9 mouse cellular contexts compared by ENCODE assay signal in genomic region chr8:45110813-45111104, GRCm38 (mm10). TPM values are rescaled to one million over a fixed set of nuclear protein-coding genes. Genes with fewer than 3 reads are reported as not detected.
DNase-seq lines count a peak whose midpoint lies in the region; ATAC-seq and TF ChIP-seq lines count a peak whose summit lies in the region.
"Had no signal": no experiment of that assay in that cellular context is flagged by ENCODE, and none has a peak within 500 bp of the region (broad histone marks: within the 10 kb centered on the region; RNA-seq: fewer than 3 reads in every experiment).

No protein-coding gene starts in this region.

- no peaks in the 10 kb centered on the region for H3K36me3 ChIP-seq in lung, postnatal 0 days (ENCODE audit: insufficient read depth, low read length)
- no peaks in the 10 kb centered on the region for H3K36me3 ChIP-seq in forebrain, embryonic 14.5 days (ENCODE audit: control insufficient read depth, insufficient read depth, low read length)
- H3K36me3 ChIP-seq in limb, embryonic 12.5 days = no peaks in the 10 kb centered on the region
- H3K36me3 ChIP-seq in stomach, embryonic 16.5 days (ENCODE audit: control insufficient read depth, insufficient read depth, low read length) = no peaks in the 10 kb centered on the region

- DNase-seq in lung, postnatal 0 days (ENCODE audit: low spot score) = no peak
- no peak for DNase-seq in lung, postnatal 14 days
- DNase-seq in forebrain, embryonic 14.5 days (ENCODE audit: low spot score) = no peak
- no peak for DNase-seq in urinary bladder, adult 2 months (ENCODE audit: low spot score)
- no peak for DNase-seq in retina, embryonic 14.5 days (ENCODE audit: low spot score)
- DNase-seq: adrenal gland, adult 8-10 months; cerebellum, adult 9-10 months had no signal

- H3K9ac ChIP-seq in lung, postnatal 0 days (replicated peaks; ENCODE audit: low read depth) = no peak overlapping the region
- H3K9ac ChIP-seq in forebrain, embryonic 14.5 days (ENCODE audit: low read length) = no peak overlapping the region
- H3K9ac ChIP-seq in limb, embryonic 12.5 days (replicated peaks) = no peak overlapping the region
- H3K9ac ChIP-seq in stomach, embryonic 16.5 days (ENCODE audit: low read length) = no peak overlapping the region

- H3K27me3 ChIP-seq in lung, postnatal 0 days (replicated peaks; ENCODE audit: insufficient read depth, low read length) = no peaks in the 10 kb centered on the region
- no peaks in the 10 kb centered on the region for H3K27me3 ChIP-seq in forebrain, embryonic 14.5 days (replicated peaks; ENCODE audit: control insufficient read depth, insufficient read depth, low read length)
- peaks cover 35% of the 10 kb centered on the region for H3K27me3 ChIP-seq in limb, embryonic 12.5 days
- peaks cover 11% of the 10 kb centered on the region for H3K27me3 ChIP-seq in stomach, embryonic 16.5 days (ENCODE audit: control insufficient read depth, insufficient read depth, low read length)

- no peak for TF ChIP-seq EP300 in lung, postnatal 0 days (IDR thresholded peaks at IDR 0.05)

- no peak overlapping the region for H3K27ac ChIP-seq in lung, postnatal 0 days (ENCODE audit: low read length)
- H3K27ac ChIP-seq in forebrain, embryonic 14.5 days (ENCODE audit: low read depth, low read length) = no peak overlapping the region
- no peak overlapping the region for H3K27ac ChIP-seq in limb, embryonic 12.5 days
- no peak overlapping the region for H3K27ac ChIP-seq in stomach, embryonic 16.5 days (ENCODE audit: low read length)

- H3K4me1 ChIP-seq in lung, postnatal 0 days (ENCODE audit: insufficient read depth, low read depth, low read length) = no peaks in the 10 kb centered on the region
- no peaks in the 10 kb centered on the region; the same call in 1 of the 2 replicates for H3K4me1 ChIP-seq in forebrain, embryonic 14.5 days (ENCODE audit: control insufficient read depth, insufficient read depth, low read length)
- H3K4me1 ChIP-seq in limb, embryonic 12.5 days (replicated peaks) = peaks cover 5% of the 10 kb centered on the region
- peaks cover 2% of the 10 kb centered on the region for H3K4me1 ChIP-seq in stomach, embryonic 16.5 days (ENCODE audit: control insufficient read depth, insufficient read depth, low read length)

- H3K9me3 ChIP-seq in lung, postnatal 0 days (ENCODE audit: low read length) = no peaks in the 10 kb centered on the region
- H3K9me3 ChIP-seq in forebrain, embryonic 14.5 days (replicated peaks; ENCODE audit: control insufficient read depth, low read length) = no peaks in the 10 kb centered on the region
- no peaks in the 10 kb centered on the region for H3K9me3 ChIP-seq in limb, embryonic 12.5 days
- H3K9me3 ChIP-seq in stomach, embryonic 16.5 days (replicated peaks; ENCODE audit: control insufficient read depth, low read length) = no peaks in the 10 kb centered on the region

- H3K4me3 ChIP-seq in lung, postnatal 0 days (ENCODE audit: low read depth, low read length) = no peak overlapping the region; the same call in 1 of the 2 replicates
- H3K4me3 ChIP-seq in forebrain, embryonic 14.5 days (ENCODE audit: low read depth, low read length) = no peak overlapping the region
- peak overlapping the region; percentile 38; the same call in 1 of the 2 replicates for H3K4me3 ChIP-seq in limb, embryonic 12.5 days (replicated peaks)
- H3K4me3 ChIP-seq in stomach, embryonic 16.5 days (replicated peaks; ENCODE audit: low read length) = no peak overlapping the region

- 35% methylated on average over 5 of the region's 5 CpGs for WGBS in lung, postnatal 0 days
- 44% methylated on average over 5 of the region's 5 CpGs for WGBS in forebrain, embryonic 14.5 days
- WGBS in limb, embryonic 12.5 days = 37% methylated on average over 5 of the region's 5 CpGs
- 38% methylated on average over 5 of the region's 5 CpGs for WGBS in stomach, embryonic 16.5 days

- peak overlapping the region; percentile 52; the same call in 1 of the 2 replicates for H3K4me2 ChIP-seq in lung, postnatal 0 days (replicated peaks; ENCODE audit: low read depth, low read length)
- H3K4me2 ChIP-seq in forebrain, embryonic 14.5 days (ENCODE audit: low read length) = peak overlapping the region; percentile 46
- H3K4me2 ChIP-seq in limb, embryonic 12.5 days = peak overlapping the region; percentile 63
- H3K4me2 ChIP-seq in stomach, embryonic 16.5 days (ENCODE audit: low read depth, low read length) = peak overlapping the region; percentile 65

- no peak for ATAC-seq in lung, postnatal 0 days
- no peak for ATAC-seq in forebrain, embryonic 14.5 days
- ATAC-seq in limb, embryonic 12.5 days (ENCODE audit: insufficient number of reproducible peaks, insufficient read depth, low FRiP score, low TSS enrichment, low read depth) = no peak
- ATAC-seq in stomach, embryonic 16.5 days (ENCODE audit: insufficient read depth, low FRiP score) = no peak

- no peak for TF ChIP-seq CTCF in lung, postnatal 0 days (IDR thresholded peaks at IDR 0.05)

RNA-seq across cellular contexts. Expression of gene Mtnr1a, which starts 41.8 kb away (rescaled TPM):
- polyA plus RNA-seq in lung, postnatal 0 days (2015; fragmentation: Nextera tagmentation; extraction: Ambion mirVana) = not detected in 2 replicates
- polyA plus RNA-seq in forebrain, embryonic 14.5 days (2014; fragmentation: Nextera tagmentation; extraction: Ambion mirVana) = 0.58 TPM in 1 of 2 replicates, not detected in the other
- 0.18 TPM in 1 of 2 replicates, not detected in the other for polyA plus RNA-seq in limb, embryonic 12.5 days (2016; fragmentation: Nextera tagmentation; extraction: Ambion mirVana)
- 0.46 and 0.72 TPM in 2 replicates for polyA plus RNA-seq in stomach, embryonic 16.5 days (2015; fragmentation: Nextera tagmentation; extraction: Ambion mirVana)
- polyA plus RNA-seq in urinary bladder, adult 2 months (2012; rRNA removed) = not detected in 2 replicates
